Mouse (Mus musculus) lung, postnatal 14 days (tissue): ENCODE measurements around the gene Limk1.
A peak's percentile ranks its signal among the peaks of the same experiment; 100 is the strongest.
"Not testable (repeated sequence)": the region's sequence is repeated elsewhere in the genome, so short reads cannot be mapped to it uniquely, and the experiment has no call there.

Source experiments
- DNase-seq: peaks from one replicate; pipeline ENCODE4 v3.0.0; 2021

Limk1 gene

GRCm38 (mm10) chr5:134675956-134676759 is 12.2 kb downstream of the Limk1 start:
- DNase-seq = peak; percentile 92

GRCm38 (mm10) chr5:134674977-134675376 is 13.4 kb downstream of the Limk1 start:
- DNase-seq = no peak

GRCm38 (mm10) chr5:134672611-134673010 is 15.8 kb downstream of the Limk1 start:
- no peak for DNase-seq

- no peak for DNase-seq
These were observed 16.2 kb downstream of the Limk1 start for GRCm38 (mm10) chr5:134672198-134672516.

GRCm38 (mm10) chr5:134671335-134672197 is 16.8 kb downstream of the Limk1 start:
- peak; percentile 16 for DNase-seq

GRCm38 (mm10) chr5:134669001-134669708 is 19.2 kb downstream of the Limk1 start:
- DNase-seq = no peak

- DNase-seq = peak; percentile 67
These were observed 19.9 kb downstream of the Limk1 start for GRCm38 (mm10) chr5:134668495-134668894.

GRCm38 (mm10) chr5:134656708-134657107 is 31.7 kb downstream of the Limk1 start:
- no peak for DNase-seq

GRCm38 (mm10) chr5:134652015-134652414 is 36.4 kb downstream of the Limk1 start:
- peak; percentile 82 for DNase-seq

GRCm38 (mm10) chr5:134650926-134651325 is 37.5 kb downstream of the Limk1 start:
- peak; percentile 83 for DNase-seq

- DNase-seq = not testable (repeated sequence)
These were observed 39.4 kb downstream of the Limk1 start for GRCm38 (mm10) chr5:134648976-134649375.

GRCm38 (mm10) chr5:134647394-134647793 is 41.0 kb downstream of the Limk1 start:
- no peak for DNase-seq

GRCm38 (mm10) chr5:134646461-134646860 is 41.9 kb downstream of the Limk1 start:
- DNase-seq = no peak

GRCm38 (mm10) chr5:134644643-134645118 is 43.7 kb downstream of the Limk1 start:
- peak; percentile 81 for DNase-seq

- no peak for DNase-seq
These were observed 44.3 kb downstream of the Limk1 start for GRCm38 (mm10) chr5:134644121-134644520.

GRCm38 (mm10) chr5:134640371-134640770 is 48.0 kb downstream of the Limk1 start:
- DNase-seq = no peak

- peak; percentile 98 for DNase-seq
These were observed 49.1 kb downstream of the Limk1 start, which contains the start of gene Eif4h for GRCm38 (mm10) chr5:134639269-134639682. TSS of gene Eif4h (minus strand) at chr5:134639490.

GRCm38 (mm10) chr5:134638461-134639268 is 49.7 kb downstream of the Limk1 start:
- DNase-seq = no peak

- DNase-seq = no peak
These were observed 50.5 kb downstream of the Limk1 start for GRCm38 (mm10) chr5:134637820-134638367.

- no peak for DNase-seq
These were observed 55.6 kb downstream of the Limk1 start for GRCm38 (mm10) chr5:134632841-134633240.

- DNase-seq = no peak
These were observed 57.6 kb downstream of the Limk1 start for GRCm38 (mm10) chr5:134630835-134631234.

- no peak for DNase-seq
These were observed 58.9 kb downstream of the Limk1 start for GRCm38 (mm10) chr5:134629508-134629907.
